Mouse (Mus musculus) urinary bladder, adult 2 months (tissue): ENCODE results near the gene Akap8. TPM values are rescaled to one million over a fixed set of nuclear protein-coding genes. Genes with fewer than 3 reads are reported as not detected.

Experiments used
- DNase-seq: peaks from one replicate; pipeline ENCODE4 v3.0.0; 2022; ENCODE audit warnings: low spot score
- polyA plus RNA-seq: library from polyadenylated mRNA; depleted of rRNA; stranded (reverse); fragments of >200 nt; gene quantifications from 2 replicates; pipeline ENCODE4 v1.2.3, GENCODE M21; 2012; rRNA removed

The Akap8 gene
- polyA plus RNA-seq, 1 experiment: 70.9 TPM

DNA sequence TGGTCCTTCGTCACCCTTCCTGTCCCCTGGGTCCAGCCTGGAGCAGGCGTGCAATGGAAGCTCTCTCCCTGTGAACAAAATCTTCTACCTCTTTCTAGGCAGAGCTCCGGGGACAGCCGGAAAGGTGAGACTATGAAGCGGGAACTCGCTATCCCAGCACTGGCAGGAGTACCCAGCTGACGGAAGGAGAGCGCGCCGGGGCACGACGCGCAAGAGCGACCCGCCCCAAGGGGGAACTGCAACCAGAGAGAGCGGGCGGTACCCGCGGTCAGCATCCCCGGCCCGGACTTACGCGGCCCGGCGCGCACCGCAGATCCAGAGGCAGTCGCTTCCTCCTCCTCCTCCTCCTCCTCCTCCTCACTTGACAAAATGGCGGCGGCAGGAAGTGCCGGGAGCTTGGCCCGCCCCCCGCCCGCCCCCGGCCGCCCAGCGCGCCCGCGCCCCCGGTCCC lies 37.2 kb downstream of the Akap8 start:
- peak; percentile 59 for DNase-seq

GRCm38 (mm10) chr17:32283341-32283740 lies 37.7 kb downstream of the Akap8 start:
- no peak for DNase-seq

GRCm38 (mm10) chr17:32281611-32282310 lies 39.3 kb downstream of the Akap8 start:
- DNase-seq: no peak

GRCm38 (mm10) chr17:32281126-32281525 lies 39.9 kb downstream of the Akap8 start:
- no peak for DNase-seq

DNA sequence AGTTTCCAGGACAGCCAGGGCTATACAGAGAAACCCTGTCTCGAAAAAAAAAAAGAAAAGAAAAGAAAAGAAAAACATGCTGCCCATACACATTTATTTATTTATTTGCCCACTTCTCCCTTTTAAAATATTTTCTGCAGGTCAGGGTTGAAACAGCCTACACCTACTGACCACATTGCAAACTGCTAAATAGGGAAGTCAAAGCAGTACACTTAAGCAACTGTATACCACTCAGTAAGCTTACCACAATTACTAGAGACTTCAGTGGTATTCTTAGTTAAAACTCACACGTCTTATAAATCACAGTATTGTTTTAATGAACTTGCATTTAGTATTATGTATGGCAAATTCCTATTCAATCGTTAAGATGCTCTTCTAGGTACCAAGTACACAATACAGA lies 40.5 kb downstream of the Akap8 start:
- DNase-seq: no peak

DNA sequence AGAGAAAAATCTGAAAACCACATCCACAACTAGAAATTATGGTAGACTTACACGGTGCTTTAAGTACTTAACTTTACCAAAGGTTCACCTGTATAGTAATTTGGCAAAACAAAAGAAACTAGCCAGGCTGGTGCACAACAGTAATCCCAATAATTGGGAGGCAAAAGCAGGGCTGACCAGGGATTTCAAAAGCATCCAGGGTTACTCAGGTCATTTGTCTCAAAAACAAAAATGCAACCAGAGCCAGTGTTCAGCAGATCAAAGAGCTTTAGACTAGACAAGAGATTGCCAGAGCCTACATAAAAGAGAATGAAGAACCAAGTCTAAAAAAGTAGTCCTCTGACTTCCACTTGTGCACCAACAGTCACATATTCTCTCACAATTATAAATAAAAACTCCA lies 43.8 kb downstream of the Akap8 start:
- DNase-seq: no peak

DNA sequence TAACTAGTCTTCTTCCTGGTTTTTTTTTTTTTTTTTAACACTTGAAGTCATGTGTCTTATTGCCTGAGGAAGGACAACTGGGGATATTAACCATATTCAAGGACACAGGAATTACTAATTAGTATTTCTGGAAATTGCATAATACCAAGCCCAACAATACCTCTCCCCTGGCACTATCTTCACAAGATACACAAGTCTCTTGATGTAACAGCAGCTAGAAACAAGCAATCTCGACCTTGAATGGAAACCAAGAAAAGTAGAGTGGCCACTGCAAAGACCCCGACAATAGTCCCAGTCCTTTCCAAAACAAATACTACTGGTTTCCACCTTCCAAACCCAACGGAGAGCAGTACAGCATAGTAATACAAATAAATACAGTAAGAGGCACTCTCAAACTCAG lies 45.5 kb downstream of the Akap8 start:
- DNase-seq: no peak

GRCm38 (mm10) chr17:32269151-32269550 lies 51.9 kb downstream of the Akap8 start:
- no peak for DNase-seq

- no peak for DNase-seq
Measured at GRCm38 (mm10) chr17:32268540-32268960, 52.5 kb downstream of the Akap8 start.

GRCm38 (mm10) chr17:32268096-32268495 lies 52.9 kb downstream of the Akap8 start:
- no peak for DNase-seq

GRCm38 (mm10) chr17:32267617-32268016 lies 53.4 kb downstream of the Akap8 start:
- DNase-seq: no peak

DNA sequence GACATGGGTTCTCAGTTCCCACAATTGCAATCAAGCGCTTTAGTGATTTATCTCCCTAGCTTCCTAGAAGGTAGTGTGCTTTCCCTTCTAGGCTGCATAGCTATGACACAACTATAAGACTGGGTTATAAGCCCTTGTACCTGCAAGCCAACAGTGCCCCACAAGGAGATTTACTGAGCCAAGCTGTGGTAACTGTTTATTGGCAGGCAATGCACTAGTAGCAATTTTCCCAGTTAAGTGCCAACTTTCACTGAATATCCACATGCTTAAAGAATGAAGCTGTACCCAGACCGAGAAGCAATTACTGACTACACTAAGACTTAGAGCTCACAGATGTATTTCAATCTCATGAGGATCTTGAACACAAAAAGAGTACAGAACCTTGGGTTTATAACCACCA lies 57.4 kb downstream of the Akap8 start:
- DNase-seq: no peak

- DNase-seq: no peak
Measured at GRCm38 (mm10) chr17:32262831-32263559, 58.0 kb downstream of the Akap8 start.

GRCm38 (mm10) chr17:32258869-32259268 lies 62.2 kb downstream of the Akap8 start:
- no peak for DNase-seq

DNA sequence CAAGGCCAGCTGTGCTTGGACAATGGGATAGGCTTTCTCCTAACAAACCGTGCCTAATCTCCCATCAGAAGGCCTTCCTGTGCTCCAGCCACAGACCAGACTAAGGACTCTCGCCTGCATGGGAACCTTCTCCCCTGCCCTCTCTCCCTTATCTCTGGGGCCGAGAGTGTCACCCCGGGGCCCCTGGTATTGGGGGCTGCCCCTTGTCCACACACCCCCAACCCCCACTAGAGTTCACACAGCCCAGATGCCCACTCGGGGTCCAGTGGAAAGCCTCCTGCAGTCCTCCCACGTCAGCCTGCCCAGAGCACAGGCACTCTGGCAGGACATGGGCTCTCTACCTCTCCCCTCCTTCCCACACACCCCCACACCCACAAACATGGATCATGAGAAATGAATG lies 63.1 kb downstream of the Akap8 start:
- no peak for DNase-seq

- DNase-seq: no peak
Measured at GRCm38 (mm10) chr17:32257452-32257851, 63.6 kb downstream of the Akap8 start.

DNA sequence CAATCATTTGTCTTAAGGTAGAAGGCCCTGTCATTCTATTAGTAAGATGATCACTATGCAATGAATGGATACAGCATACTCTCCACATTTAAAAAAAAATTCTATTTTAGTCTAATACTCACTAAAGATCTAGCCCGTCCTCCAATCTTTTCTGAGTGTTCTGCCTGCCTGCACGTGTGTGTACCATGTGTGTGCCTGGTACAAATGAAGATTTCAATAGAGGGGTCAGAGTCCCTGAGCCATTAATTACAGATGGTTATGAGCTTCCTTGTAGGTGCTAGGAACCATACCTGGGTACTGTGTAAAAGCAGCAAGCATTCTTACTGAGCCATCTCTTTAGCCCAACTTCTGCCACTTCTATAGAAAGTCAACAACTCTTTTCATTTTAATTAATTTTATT lies 64.1 kb downstream of the Akap8 start:
- no peak for DNase-seq

Other genes starting within 250 kb of the Akap8 start
- 16.1 and 21.5 TPM in 2 replicates for gene Notch3, start 154.4 kb downstream of the Akap8 start, polyA plus RNA-seq
- 3.6 and 4.4 TPM in 2 replicates for gene Ephx3, start 131.7 kb downstream of the Akap8 start, polyA plus RNA-seq
- 17.6 and 43.9 TPM in 2 replicates for gene Brd4, start 36.5 kb downstream of the Akap8 start, polyA plus RNA-seq
- gene Akap8l, start 29.4 kb upstream of the Akap8 start, polyA plus RNA-seq: 149 and 154 TPM in 2 replicates
- gene Wiz, start 68.2 kb upstream of the Akap8 start, polyA plus RNA-seq: 28.3 and 34.2 TPM in 2 replicates
- gene Rasal3, start 82.3 kb upstream of the Akap8 start, polyA plus RNA-seq: 2.6 and 3.5 TPM in 2 replicates
- 0.50 and 0.68 TPM in 2 replicates for gene Pglyrp2, start 102.9 kb upstream of the Akap8 start, polyA plus RNA-seq
- gene Cyp4f39, start 131.5 kb upstream of the Akap8 start, polyA plus RNA-seq: 8.8 and 9.2 TPM in 2 replicates
- 13.5 and 13.6 TPM in 2 replicates for gene Cyp4f17, start 184.8 kb upstream of the Akap8 start, polyA plus RNA-seq
- gene Cyp4f16, start 215.3 kb upstream of the Akap8 start, polyA plus RNA-seq: 19.7 and 22.9 TPM in 2 replicates